Mouse (Mus musculus) lung, adult 18-20 months (tissue): ENCODE data around the gene Fscn3.
A peak's percentile ranks its signal among the peaks of the same experiment; 100 is the strongest.

Experiments
- DNase-seq, 2 experiments: peaks; one replicate each; pipeline ENCODE4 v3.0.0; 2022; ENCODE audit warnings: mixed read lengths in 2 of 2

Gene Fscn3

GRCm38 (mm10) chr6:28428290-28428689 lies 701 bp downstream of the Fscn3 start, which contains the start of gene Gcc1:
Gcc1 (minus strand) TSS chr6:28428390.
- DNase-seq: no peak

GRCm38 (mm10) chr6:28429870-28430269 lies 2.3 kb downstream of the Fscn3 start:
- DNase-seq: no peak

- DNase-seq: peak; percentile 39 to 53
These were observed 3.4 kb downstream of the Fscn3 start for GRCm38 (mm10) chr6:28430795-28431537.

- DNase-seq: no peak
These were observed 3.9 kb downstream of the Fscn3 start for GRCm38 (mm10) chr6:28431538-28431855.

GRCm38 (mm10) chr6:28447937-28448336 lies 20.3 kb downstream of the Fscn3 start:
- no peak for DNase-seq

- DNase-seq: no peak
These were observed 21.7 kb downstream of the Fscn3 start, which contains the start of gene Pax4 for GRCm38 (mm10) chr6:28449253-28449652. Pax4 (minus strand) TSS chr6:28449353.

- no peak for DNase-seq
These were observed 22.9 kb downstream of the Fscn3 start for GRCm38 (mm10) chr6:28450481-28450880.

GRCm38 (mm10) chr6:28450977-28451376 lies 23.4 kb downstream of the Fscn3 start:
- no peak for DNase-seq

GRCm38 (mm10) chr6:28459221-28459668 lies 31.7 kb downstream of the Fscn3 start:
- DNase-seq: peak in 1 of 2 experiments; percentile 5

GRCm38 (mm10) chr6:28460534-28460933 lies 32.9 kb downstream of the Fscn3 start:
- DNase-seq: peak; percentile 67 to 74

- DNase-seq: no peak
These were observed 37.0 kb downstream of the Fscn3 start for GRCm38 (mm10) chr6:28464630-28465029.

GRCm38 (mm10) chr6:28470017-28470602 lies 42.5 kb downstream of the Fscn3 start:
- DNase-seq: no peak

- no peak for DNase-seq
These were observed 43.0 kb downstream of the Fscn3 start for GRCm38 (mm10) chr6:28470621-28471020.

GRCm38 (mm10) chr6:28471284-28472035 lies 43.9 kb downstream of the Fscn3 start:
- no peak for DNase-seq

GRCm38 (mm10) chr6:28474211-28474610 lies 46.6 kb downstream of the Fscn3 start:
- no peak for DNase-seq

- DNase-seq: no peak
These were observed 47.2 kb downstream of the Fscn3 start, which contains the start of gene Snd1 for GRCm38 (mm10) chr6:28474839-28475238. Snd1 (plus strand) TSS chr6:28475139.

GRCm38 (mm10) chr6:28479865-28480751 lies 52.5 kb downstream of the Fscn3 start:
- peak; percentile 100 for DNase-seq

GRCm38 (mm10) chr6:28480752-28481492 lies 53.3 kb downstream of the Fscn3 start:
- peak in 1 of 2 experiments; percentile 32 for DNase-seq

- DNase-seq: peak in 1 of 2 experiments; percentile 9
These were observed 55.2 kb downstream of the Fscn3 start for GRCm38 (mm10) chr6:28482711-28483315.

- DNase-seq: no peak
These were observed 58.4 kb downstream of the Fscn3 start for GRCm38 (mm10) chr6:28486008-28486407.

- DNase-seq: no peak
These were observed 58.9 kb downstream of the Fscn3 start for GRCm38 (mm10) chr6:28486471-28486870.
